Mouse (Mus musculus): ENCODE results near the gene I830077J02Rik.

The I830077J02Rik gene

DNA sequence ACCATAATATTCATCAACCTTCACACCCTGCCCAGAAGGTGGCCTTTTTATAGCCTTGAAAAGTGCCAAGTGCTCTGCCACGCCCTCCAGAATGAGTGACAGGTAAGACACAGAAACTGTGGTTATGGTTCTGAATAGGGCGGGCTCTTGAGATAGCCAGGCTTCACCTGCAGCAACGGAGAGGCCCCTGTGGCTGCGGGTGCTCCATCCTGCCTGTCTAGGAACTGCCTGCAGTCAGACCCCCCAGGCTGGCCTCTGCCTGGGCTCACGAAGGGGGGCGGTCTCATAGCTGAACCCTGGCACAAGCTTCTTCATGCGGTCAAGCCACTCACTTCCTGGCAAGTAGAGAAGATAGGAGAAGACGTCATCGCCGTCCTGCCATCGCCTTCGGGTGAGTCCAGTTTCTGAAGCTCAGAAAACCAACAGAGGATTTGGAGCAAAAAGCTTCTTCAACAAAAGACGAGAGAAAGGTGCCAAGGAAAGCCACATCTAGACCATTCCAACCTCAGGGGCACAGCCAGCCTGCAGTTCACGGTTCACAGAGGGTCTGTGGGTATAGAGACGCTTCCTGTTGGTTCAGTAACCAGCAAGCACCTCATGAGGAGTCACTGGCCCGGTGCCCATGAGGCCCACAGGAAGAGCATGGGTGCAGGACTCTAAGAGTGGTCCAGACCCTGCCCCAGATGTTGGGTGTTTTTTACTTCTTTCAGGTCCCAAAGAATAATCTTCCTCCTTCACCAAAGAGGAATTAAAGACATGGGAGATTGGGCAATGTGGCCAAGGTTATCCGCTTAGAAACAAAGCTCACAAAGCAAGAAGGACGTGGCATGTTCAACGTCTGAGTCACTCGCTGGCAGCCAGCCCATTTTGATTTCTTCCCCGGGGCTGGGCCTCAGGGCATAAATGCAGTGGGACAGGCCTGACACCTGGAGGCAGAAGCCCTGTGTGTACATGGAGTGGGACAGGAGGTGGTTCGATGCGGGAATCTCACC, 37.6 kb downstream of the I830077J02Rik start:
- in situ Hi-C loops (cut with MboI; ENCODE audit: low sequenced_read_pairs): loop anchor here (5.0 to 10.0 kb wide), 2 partner anchors 100 to 208 kb away; partner anchors contain the start of gene Ddx20

DNA sequence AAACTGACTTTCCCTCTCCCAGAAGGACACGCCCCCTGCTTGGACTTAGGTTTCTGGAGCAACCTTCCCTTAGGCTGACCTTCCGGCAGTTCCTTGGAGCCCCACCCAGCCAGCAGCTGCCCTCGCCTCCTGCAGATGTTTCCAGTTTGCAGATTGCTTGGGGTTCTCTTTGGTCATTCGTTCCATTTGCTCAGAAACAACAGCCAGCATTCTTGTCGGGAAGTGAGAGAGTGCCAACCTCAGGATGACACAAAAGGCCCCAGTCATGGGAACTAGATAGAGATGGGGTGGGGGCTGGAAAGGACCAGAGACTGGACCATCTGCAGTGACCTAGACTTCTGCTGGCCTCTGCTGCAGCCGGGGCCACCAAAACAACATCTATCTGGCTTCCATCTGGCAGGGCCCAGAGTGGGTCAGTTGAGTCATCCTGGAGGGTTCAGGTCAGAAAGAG, 38.5 kb downstream of the I830077J02Rik start:
- in situ Hi-C loops (cut with MboI; ENCODE audit: low sequenced_read_pairs): loop anchor here (10.0 kb wide), 1 partner anchor 99 kb away; no protein-coding TSS in a partner anchor

DNA sequence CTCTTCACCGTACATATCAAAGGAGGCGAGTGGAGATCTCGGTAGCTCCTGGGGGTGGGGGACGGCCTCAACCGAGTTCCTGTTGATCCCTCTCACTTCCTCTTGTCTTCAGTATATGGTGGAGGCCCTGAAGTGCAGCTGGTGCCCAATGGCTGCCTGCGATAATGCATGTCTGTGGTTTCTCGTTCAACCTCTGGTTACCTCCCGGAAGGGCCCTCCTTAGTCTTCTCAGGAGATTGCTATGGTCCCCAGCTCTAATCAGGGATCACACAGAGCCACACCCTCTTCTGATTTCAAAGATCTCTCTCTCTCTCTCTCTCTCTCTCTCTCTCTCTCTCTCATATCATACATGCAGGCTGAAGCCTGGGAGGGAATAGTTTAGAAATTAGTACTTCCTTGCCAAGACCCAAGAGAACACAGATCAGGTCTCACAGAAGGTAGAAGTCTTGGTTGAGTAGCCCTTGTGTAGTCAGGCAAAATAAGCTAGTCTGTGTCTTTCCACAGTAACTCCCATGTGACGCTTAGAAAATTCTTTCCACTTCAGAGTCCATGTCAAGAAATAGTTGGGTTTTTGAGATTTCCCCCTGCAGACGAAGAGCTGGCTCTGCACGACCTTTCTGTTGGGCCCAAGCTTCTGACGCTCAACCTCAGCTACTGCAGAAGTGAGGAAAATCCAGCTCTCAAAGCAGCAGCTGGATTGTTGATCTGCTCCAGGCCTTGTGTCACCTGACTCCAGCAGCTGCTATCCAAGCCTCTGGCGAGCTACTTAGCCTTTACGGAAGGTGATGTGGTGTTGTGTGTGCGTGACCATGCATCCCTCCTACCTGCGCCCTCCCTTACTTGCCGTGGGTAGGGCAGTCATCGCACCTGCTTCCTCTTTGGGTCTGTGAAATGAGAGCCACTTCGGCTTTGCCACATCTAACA, 39.6 kb downstream of the I830077J02Rik start:
- in situ Hi-C loops (cut with MboI; ENCODE audit: low sequenced_read_pairs): loop anchor here (10.0 kb wide), 1 partner anchor 98 kb away; no protein-coding TSS in a partner anchor

DNA sequence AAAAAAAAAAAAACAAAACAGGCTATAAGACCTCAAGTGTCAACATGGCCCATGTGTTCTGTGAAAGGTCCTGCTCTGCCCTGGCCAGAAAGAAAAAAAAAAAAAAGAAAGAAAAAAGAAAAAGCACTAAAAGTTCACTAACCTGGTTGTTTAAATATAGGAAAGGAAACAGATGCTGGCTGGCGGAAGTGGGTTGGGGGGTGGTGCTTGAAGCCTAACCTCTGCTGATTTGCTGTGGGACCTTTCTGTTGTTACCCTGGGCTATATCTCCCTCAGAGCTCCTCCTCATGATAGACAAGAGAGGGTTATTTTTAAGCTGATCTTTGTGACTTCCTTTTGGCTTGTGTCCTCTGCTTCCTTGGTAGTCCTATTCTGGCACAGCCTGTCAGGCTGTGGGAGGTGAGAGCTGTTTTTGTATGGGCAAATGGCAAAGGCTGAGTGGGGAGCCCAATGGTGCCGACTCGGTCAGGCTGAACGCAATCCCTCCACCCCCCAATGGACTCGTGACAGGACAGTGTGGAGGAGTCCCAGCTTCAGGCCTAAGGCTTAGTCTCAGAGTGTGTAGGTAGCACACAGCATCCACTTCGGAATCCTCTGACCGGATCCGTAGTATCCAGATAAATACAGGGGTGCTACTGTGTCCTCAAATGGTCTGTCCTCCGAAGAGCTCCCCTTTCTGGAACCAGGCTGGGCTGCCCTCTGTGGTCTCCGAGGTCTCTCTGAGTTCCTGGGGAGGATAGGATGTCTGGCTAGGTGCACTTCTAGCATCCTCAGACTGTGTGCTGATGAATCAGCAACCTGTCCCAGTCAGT, 40.5 kb downstream of the I830077J02Rik start:
- in situ Hi-C loops (cut with MboI; ENCODE audit: low sequenced_read_pairs): loop anchor here (10.0 kb wide), 1 partner anchor 97 kb away; no protein-coding TSS in a partner anchor

DNA sequence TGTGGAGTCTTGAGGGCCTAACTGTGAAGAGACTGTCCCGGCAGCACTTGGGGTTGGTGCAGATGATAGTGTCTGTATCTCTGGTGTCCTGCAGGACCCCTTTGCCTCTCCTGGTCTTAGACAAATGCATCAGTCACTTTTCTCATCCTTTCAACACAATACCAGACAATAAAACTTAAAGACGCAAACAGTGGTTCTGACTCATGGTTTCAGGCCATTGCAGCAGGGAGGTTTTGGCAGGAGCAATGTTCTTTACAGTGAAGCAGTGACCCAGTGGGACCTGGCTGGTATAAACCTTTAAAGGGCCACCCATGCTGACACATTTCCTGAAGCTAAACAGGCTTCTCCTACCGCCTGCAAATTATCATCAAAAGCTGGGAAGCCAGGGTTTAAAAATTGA, 41.3 kb downstream of the I830077J02Rik start:
- in situ Hi-C loops (cut with MboI; ENCODE audit: low sequenced_read_pairs): loop anchor here (10.0 kb wide), 1 partner anchor 96 kb away; no protein-coding TSS in a partner anchor

DNA sequence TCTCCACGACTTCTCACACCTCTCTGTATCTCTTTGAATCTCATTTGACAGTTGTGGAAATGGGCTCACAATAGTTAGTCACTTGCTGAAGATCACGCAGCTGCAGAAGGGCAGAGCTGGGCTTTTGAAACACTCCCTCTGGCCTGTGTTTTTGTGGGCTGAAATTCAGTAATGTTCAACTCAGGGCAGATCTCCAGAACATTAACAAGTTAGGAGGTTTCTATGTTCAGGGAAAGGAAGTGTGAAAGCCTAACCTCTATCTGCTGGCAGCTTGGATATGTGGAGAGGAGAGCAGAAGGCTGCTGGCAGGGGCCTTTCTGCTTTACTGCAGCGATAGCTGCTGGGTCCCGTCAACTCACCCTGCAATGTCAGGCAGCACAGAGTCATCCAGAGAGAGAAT, 42.2 kb downstream of the I830077J02Rik start:
- in situ Hi-C loops (cut with MboI; ENCODE audit: low sequenced_read_pairs): loop anchor here (10.0 kb wide), 1 partner anchor 95 kb away; no protein-coding TSS in a partner anchor

DNA sequence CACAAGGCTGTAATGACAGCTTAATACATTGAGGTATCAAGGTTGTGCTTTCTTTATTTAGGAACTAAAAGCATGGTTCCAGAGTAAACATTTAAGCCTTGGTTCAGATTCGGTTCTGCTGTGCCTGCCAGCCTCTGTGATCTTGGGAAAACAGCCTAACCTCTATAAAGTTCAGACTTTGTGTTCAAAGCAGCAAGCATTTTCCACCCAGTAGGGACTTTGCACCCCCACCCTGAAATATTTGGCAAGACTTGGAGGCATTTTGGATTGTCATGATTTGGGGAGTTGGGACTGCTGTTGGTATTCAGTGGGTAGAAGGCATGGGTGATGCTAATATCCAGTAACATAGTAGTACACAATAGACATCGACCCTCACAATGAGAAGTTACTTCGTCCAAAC, 43.5 kb downstream of the I830077J02Rik start:
- in situ Hi-C loops (cut with MboI; ENCODE audit: low sequenced_read_pairs): no loop called here

DNA sequence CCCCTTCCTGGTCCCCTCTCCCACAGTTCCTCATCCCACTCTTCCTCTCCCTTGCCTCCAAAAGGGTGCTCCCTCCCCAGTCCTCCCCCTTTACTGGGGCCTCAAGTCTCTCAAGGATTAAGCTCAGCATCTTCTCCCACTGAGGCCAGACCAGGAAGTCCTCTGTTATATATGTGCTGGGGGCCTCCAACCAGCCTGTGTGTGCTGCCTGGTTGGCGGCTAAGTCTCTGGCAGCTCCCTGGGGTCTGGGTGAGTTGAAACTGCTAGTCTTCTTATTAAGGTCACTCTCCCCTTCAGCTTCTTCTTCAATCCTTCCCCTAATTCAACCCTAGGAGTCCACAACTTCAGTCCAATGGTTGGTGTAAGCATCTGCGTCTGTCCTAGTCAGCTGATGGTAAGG, 49.4 kb downstream of the I830077J02Rik start:
- in situ Hi-C loops (cut with MboI; ENCODE audit: low sequenced_read_pairs): no loop called here

DNA sequence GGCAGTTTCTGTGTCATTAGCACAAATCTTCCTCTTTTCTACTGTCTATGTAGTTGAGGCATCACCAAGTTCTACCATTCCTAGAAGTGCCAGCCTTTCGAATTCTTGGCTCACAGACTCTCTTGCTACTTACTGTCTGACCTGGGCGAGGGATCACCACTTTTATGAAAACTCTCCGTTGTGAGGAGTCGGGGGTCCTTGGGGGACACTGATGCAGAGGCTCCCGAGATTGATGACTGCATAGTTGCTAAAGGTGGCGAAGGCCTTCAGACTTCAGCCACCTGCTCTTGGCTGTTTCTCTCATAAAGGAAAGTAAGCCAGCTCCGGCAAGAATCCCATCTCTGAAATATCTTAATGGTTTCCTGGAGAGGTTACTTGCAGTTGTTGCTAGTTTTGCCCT, 50.4 kb downstream of the I830077J02Rik start:
- in situ Hi-C loops (cut with MboI; ENCODE audit: low sequenced_read_pairs): no loop called here

DNA sequence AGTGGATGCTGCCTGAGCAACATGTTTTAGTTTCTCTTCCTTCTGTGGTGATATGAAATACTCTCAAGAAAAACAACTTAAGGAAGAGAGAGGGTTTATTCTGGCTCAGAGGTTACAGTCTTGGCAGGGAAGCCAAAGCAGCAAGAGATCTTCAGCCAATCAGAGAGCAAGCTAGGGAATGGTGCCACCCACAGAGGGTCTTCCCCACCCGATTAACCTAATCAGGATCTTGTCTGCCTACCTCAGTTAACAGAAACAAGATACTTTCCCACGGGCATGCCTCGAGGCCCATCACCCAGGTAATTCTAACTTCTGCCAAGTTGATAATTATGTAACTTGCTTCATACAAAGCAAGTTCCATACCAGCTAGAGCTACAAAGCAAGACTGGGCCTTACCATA, 52.0 kb downstream of the I830077J02Rik start:
- in situ Hi-C loops (cut with MboI; ENCODE audit: low sequenced_read_pairs): no loop called here

DNA sequence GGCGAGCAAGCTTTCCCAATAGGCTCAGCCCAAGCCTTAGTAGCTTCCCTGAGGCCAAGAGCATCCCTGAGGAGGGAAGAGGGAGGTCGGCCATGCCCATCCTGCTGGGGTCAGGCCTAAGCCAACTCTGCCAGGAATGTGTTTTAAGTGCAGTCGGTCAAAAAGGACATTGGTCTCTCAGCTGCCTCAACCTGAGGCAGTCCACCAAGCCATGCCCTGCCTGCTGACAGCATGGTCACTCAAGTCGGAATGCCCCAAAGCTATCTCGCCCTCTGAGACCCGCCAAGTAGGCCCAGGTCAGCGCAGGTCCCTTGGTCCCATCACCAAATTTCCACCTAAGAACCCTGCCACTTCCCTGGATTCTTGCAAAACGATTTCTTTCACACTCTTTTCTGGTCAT, 53.7 kb downstream of the I830077J02Rik start:
- in situ Hi-C loops (cut with MboI; ENCODE audit: low sequenced_read_pairs): no loop called here

DNA sequence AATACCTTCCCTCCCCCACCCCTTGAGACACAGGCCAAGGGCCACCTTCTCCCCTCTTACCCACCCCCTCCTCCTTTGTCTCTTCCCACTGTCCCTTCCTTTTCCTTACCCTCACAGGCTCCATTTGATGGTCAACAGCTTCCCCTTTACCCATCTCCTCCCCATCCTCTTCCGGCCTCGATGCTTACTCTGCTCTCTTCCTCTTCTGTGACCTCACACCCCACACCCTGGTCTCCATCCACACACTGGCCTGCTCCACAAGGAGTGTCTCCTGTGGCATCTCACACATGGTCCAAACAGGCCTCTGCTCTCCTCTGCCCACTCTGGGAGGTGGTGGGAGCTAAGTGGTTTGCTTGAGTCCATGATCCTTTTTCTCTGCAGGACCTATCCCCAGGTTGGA, 54.5 kb downstream of the I830077J02Rik start:
- in situ Hi-C loops (cut with MboI; ENCODE audit: low sequenced_read_pairs): no loop called here

DNA sequence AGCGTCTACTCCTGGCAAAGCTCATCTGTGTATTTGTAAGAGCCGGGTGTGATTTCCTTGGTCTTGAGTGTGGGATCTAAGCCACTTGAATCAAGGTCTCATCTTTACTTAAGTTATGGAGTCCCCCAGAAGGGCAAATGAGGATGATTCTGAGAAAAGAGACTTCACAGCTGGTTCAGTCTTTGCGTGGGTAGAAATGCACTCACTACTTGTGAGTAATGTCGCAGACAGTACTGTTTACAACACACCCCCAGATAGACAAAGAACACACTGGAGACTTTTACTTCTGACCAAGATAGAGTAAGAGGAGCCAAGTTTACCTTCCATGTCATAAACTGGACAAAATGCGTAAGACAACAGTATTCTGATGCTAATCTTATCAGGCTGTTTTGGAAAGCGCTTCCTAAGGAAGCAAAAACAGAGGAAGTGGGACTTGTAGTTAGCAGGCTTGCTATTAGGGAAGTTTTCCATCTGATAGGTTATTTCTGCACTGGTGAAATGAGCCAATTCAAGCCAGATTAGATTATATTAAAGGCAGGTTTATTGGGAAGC, 55.1 kb downstream of the I830077J02Rik start:
- in situ Hi-C loops (cut with MboI; ENCODE audit: low sequenced_read_pairs): no loop called here

DNA sequence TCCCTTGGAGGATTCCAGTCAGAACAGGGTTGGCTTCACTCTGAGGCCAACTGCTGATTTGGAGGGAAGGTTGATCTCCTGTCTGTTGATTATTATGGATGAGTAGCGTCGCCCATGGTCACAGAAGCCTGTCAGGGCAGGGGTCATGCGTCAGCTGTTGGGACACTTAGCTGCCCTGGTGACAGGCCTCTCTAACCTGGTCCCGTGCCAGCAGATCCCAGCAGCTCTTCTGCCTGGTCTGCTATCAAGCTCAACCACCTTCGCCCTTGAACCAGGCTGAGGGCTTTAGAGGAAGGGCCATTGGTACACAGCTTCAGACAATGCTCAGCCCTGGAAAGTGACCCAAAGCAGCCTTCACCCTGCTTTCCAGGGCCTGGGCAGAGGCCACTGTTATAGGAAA, 56.4 kb downstream of the I830077J02Rik start:
- in situ Hi-C loops (cut with MboI; ENCODE audit: low sequenced_read_pairs): no loop called here

Measured in CH12F3 (cell line).